Mouse (Mus musculus) embryo, embryonic 9.5 days (tissue): ENCODE measurements at regions not wholly inside any gene's neighbourhood (a gene's known extent, or its start where the extent isn't known, plus 50 kb on each side); places are given as distances from the start of the nearest gene placed in this dataset.
A peak's percentile ranks its signal among the peaks of the same experiment; 100 is the strongest.

Experiments used
- DNase-seq: peaks from one replicate; pipeline ENCODE4 v3.0.0-alpha.2; 2017; ENCODE audit errors: extremely low spot score

DNA sequence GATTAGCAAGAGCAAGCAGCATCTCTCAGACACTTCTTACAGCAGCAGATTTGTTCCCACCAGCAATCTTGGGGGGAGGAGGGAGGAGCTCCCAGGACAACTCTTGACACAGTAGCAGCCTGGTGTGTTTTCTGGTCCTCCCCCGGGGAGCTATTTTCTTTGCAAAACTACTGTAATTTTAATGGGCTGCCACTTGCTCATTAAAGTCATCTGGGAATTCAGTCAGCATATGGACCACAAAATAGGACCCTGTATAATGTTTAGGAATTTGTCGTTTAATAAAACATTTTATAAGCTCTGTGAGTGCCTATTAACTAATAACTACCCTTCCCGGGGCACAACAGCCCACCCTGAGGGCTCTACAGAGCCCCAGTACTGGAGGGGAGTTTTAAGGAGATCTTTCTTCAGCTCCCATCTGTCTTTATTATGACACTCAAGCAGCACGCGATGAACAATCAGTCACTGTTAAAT lies 380.0 kb upstream of the Nfe2l3 start:
- no peak for DNase-seq

DNA sequence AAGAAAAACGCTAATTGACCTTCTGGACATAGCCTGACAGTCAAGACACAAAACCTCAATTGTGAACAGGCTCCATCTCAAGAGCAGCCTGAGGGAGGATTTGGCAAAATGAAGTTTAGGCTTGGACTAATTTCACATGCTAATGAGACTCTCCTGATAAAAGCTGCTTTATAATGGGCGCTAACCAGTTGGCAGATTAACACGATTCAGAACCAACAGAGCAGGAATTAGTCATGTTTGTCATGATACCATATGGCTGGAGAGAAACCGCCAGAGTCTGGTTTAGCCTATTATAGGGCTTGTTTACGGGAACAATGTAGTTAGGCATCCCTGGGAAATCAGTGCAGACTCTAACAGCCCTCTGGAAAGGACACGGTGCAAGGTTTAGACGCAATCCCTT lies 375.2 kb upstream of the Nfe2l3 start:
- no peak for DNase-seq

DNA sequence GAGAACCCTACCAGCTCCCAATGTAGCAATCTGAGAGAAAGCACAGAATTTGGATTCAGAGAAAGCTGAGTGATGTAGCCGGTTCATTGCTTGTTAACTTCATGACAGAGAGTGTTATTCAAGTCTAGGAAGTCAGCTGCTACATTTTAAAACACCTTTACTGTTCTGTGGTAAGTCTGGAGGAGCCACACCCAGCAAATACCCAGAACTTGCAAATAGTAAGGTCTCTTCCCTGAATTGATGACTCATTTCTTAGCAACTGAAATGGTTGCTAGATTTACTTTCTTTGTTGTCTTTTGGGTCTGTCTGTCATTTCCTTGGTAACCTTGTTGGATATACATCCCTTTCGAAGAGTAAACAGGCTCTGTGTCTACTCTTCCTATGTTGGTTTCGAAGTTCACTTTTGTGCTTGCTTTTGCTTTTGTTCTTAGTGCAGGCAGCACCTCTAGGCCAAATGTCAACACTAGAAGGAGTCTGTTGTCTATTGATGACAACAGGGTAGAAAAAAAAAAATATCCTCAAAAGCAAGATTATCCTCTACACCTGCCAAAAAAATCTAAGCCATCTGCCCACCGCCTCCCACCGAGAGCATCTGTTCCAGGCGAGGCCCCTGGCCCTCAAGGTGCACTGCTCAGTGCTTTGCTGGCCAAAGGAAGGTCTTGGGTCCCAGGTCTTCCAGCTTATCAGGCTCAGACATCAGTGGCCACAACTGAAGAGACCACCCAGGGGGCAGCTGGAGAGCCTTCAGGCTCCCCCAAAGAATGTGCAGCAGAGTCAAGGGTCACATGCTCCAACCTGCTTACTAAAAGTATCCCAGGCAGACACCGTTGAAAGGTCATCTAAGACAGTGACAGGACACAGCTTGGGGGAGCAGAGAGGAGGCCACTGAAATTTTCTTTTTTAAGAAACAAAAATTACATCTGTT lies 372.3 kb upstream of the Nfe2l3 start:
- DNase-seq = peak; percentile 47

- DNase-seq = no peak
Measured at GRCm38 (mm10) chr6:51060848-51061535, 371.5 kb upstream of the Nfe2l3 start.

GRCm38 (mm10) chr6:51065156-51065555 lies 367.3 kb upstream of the Nfe2l3 start:
- DNase-seq = no peak

- no peak for DNase-seq
Measured at GRCm38 (mm10) chr6:51067332-51067731, 365.1 kb upstream of the Nfe2l3 start.

DNA sequence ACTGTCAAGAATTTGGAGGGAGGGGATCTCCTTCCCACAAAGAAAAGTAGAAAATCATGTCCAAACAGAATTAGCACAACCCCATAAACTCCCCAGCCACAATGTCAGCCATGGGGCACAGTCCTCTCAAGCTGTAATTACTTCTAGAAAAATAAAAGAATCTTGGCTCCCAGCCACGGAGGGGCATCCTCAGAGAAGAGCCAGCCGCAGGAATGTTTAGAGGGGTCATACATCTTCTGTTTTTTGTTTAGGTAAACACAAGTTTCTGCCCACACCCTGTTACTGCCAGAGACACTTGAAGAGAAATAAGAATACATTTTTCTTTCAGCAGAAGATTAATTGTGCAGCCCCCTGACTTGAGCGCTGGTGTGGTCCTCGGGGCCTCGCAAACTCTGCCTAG lies 362.5 kb upstream of the Nfe2l3 start:
- no peak for DNase-seq

- no peak for DNase-seq
Measured at GRCm38 (mm10) chr6:51071243-51071642, 361.2 kb upstream of the Nfe2l3 start.

DNA sequence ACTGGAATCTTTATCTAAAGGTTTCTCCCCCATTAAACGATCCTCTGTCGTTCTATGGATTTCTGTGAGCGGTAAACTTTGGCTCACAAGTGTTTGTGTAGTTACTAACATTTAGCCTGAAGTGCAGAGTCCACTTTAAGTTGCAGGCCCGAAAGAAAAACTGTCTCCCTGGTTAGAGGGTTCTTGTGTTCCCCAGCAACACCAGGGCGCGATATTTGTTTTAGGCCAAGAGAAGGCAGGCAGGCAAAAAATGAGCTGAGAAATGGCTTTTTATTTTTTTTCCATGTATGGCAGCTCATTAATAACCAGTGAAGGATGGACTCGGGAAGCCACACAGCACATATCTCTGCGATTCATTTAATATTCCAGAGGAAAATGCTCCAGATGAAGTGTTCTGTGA lies 357.4 kb upstream of the Nfe2l3 start:
- no peak for DNase-seq

GRCm38 (mm10) chr6:51076861-51077768 lies 355.4 kb upstream of the Nfe2l3 start:
- DNase-seq = peak; percentile 70

DNA sequence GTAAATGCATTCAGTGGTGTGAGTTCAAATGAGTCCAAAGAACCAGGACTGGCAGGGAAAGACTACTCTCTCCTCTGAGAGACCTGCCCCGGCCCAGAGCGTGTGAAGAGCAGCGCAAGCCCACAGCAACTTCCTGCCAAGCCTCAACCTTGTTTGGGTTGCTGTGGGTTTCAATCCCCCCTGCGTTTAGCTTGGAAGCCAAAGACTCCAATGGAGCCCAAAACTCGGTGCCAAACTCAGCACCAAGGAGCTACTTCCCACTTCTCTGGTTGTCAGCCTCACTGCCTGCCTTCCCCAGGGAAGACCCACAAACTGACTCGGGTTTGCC lies 354.7 kb upstream of the Nfe2l3 start:
- DNase-seq = no peak

DNA sequence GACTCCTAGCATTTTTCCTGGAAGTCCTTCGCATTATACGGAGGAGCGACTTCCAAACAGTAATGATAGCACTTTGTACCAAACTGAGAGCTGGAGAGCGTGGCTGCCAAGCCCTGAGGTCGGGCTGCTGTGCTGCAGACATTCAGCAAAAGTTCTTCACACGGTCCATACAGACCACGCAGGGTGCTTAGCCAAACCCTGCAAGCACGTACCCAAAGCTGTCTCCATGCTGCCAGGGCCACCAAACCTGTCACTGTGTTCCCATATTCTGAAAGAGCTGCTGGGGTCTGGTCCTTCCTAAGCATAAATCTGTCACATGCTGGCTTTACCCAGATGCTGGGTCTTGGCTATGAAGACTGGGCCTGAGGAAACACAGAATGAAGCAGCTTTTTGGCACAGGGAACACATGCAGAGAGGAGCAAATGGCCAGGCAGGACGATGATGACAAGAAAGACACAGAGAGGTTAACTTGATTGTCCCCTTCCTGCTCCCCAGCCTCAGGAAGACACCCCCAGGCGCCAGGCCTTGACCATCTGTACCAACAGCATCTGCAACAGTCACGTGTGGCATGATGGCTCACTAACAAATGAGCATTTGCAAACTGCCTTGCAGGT lies 354.0 kb upstream of the Nfe2l3 start:
- DNase-seq = no peak

DNA sequence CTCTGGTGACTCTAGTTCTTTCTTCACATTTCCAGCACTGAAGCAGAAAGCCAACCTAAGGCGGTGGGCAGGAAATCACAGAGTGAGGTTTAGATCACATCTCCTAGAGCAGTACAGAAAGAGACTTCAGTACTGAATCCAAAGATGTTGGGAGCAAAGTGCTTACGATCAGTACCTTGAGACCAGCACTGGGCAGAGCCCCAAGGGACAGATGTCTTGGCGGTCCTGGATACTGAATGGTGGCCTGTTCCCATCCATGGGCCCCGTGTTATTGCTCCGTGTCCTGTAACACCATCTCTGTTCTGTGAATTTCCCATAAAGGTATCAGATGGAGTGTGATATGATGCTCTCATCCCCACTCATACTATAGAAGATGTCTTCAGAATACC lies 353.5 kb upstream of the Nfe2l3 start:
- DNase-seq = no peak

DNA sequence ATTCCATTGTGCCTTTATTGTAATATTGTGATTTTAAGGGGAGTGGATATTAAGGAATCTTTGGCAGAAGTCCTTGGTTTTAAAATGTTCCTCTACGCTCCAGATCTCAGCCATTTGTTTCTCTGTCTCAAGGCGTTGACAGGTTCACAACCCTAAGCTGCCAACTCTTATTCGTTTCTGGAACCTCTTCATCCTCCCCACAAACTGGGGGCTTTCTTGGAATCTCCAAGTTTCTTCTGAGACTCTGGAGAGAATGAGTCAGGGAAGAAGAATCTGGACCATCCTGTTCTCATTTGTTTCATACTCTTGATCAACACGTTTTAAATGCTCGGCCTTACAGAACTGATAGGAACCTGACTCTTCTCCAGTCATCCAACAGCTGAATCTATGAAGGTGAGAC lies 351.4 kb upstream of the Nfe2l3 start:
- no peak for DNase-seq

- no peak for DNase-seq
Measured at GRCm38 (mm10) chr6:51084656-51085055, 347.8 kb upstream of the Nfe2l3 start.

- DNase-seq = no peak
Measured at GRCm38 (mm10) chr6:51085547-51085946, 346.9 kb upstream of the Nfe2l3 start.

- no peak for DNase-seq
Measured at GRCm38 (mm10) chr6:51086347-51086746, 346.1 kb upstream of the Nfe2l3 start.

GRCm38 (mm10) chr6:51087806-51088205 lies 344.7 kb upstream of the Nfe2l3 start:
- DNase-seq = no peak

DNA sequence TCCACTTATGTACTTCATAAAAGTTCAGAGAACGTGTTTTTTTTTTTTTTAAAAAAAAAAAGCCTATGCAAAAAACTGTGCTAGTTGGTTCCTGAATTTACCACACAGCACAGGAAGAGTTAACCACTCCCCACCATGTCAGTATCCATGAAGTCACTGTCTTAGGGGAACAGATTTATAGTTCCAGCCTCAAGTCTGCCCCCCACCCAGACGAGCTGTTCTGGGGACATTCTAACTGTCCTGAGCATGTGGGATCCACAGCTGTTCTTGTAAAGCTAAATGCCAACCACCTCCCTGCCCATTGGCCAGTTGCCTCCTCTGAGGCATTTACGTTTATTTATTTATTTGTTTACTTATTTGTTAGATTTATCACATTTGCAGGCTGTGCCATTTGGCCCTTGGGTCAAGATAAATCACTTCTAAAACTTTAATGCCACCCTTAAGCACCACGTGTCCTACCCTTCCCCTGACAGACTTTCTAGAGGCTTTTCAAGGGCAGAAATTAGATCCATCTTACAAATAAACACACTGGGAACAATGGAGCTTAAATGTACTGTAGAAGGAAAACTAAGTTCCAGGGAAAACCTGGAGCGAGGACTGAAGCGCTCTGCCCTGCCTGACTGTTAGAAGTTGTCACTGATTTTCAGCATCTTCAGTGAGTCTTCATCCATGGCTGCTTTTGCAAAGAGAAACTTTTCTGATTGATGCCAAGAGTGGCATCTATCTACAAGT lies 343.7 kb upstream of the Nfe2l3 start:
- no peak for DNase-seq

GRCm38 (mm10) chr6:51093196-51093595 lies 339.3 kb upstream of the Nfe2l3 start:
- DNase-seq = no peak

- no peak for DNase-seq
Measured at GRCm38 (mm10) chr6:51094304-51094703, 338.2 kb upstream of the Nfe2l3 start.
